Mouse (Mus musculus) lung, postnatal 0 days (tissue): ENCODE measurements around the gene Nab2.

ENCODE experiments used
- CTCF ChIP-seq: IDR thresholded peaks from 2 replicates; pipeline ENCODE4 v1.5.1; 2016; ENCODE audit warnings: antibody characterized with exemption, mild to moderate bottlenecking
- EP300 ChIP-seq: IDR thresholded peaks from 2 replicates; pipeline ENCODE4 v1.6.1; 2016; ENCODE audit warnings: antibody characterized with exemption, mild to moderate bottlenecking, control low read depth

DNA sequence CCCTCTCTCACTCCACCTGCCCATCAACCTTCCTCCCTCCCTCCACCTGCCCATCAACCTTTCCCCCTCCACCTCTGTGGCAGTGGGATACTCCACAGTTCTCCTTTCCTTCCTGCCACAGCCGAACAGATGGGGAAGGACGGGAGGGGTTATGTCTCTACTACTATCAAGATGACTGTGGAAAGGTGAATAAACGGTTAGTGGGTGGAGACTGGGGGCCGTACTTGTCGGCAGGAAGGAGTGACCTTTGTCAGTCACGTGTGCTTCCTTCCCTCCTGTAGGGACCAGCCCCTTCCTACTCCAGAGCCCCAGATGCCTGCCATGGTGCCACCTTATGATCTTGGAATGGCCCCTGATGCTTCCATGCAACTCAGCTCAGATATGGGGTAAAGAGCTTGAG, 10.3 kb downstream of the Nab2 start:
- TF ChIP-seq CTCF (no peak), EP300 (no peak)
